In genomic region chr4:33018361-33018999, GRCm38 (mm10) we compare ENCODE assay signal across 8 mouse cellular contexts. TPM values are rescaled to one million over a fixed set of nuclear protein-coding genes. Genes with fewer than 3 reads are reported as not detected.
DNase-seq lines count a peak whose midpoint lies in the region; ATAC-seq and TF ChIP-seq lines count a peak whose summit lies in the region.

No protein-coding gene starts in this region.

- H3K9ac ChIP-seq in forebrain, embryonic 12.5 days, result no peak overlapping the region
- no peak overlapping the region for H3K9ac ChIP-seq in liver, embryonic 16.5 days (ENCODE audit: low read depth, low read length)
- H3K9ac ChIP-seq in neural tube, embryonic 14.5 days (replicated peaks; ENCODE audit: low read depth, low read length), result no peak overlapping the region

- intact Hi-C loops in heart, postnatal 14 days (cut with DNase I), result loop anchor here (2.0 to 5.0 kb wide), 2 partner anchors 68 to 271 kb away; partner anchors contain the start of gene Ankrd6

- ATAC-seq in forebrain, embryonic 12.5 days (ENCODE audit: low FRiP score), result peak; percentile 78
- peak; percentile 53; the same call in 1 of the 2 replicates for ATAC-seq in liver, embryonic 16.5 days (ENCODE audit: low read depth)
- ATAC-seq in neural tube, embryonic 14.5 days (ENCODE audit: low read depth), result peak; percentile 94

- peak; percentile 78 to 85 for DNase-seq in CD8-positive naive resting alpha-beta T cell, adult 2 months (ENCODE audit: low read depth in 2 of 2, low spot score in 2 of 2)
- peak; percentile 68 for DNase-seq in c-Kit-positive CD71-negative TER-119-negative erythroid progenitor cells, embryonic 14.5 days (ENCODE audit: low read depth)
- peak; percentile 86 to 91 for DNase-seq in heart, postnatal 14 days
- DNase-seq in kidney, postnatal 4 days, result peak; percentile 91

- no peaks in the 10 kb centered on the region for H3K4me1 ChIP-seq in forebrain, embryonic 12.5 days
- no peaks in the 10 kb centered on the region for H3K4me1 ChIP-seq in liver, embryonic 16.5 days (ENCODE audit: control insufficient read depth, low read depth, low read length)
- H3K4me1 ChIP-seq in neural tube, embryonic 14.5 days (ENCODE audit: control insufficient read depth, insufficient read depth, low read length), result no peaks in the 10 kb centered on the region
- H3K4me1 ChIP-seq in testis, adult 2 months (ENCODE audit: control insufficient read depth, insufficient read depth, low read length), result no peaks in the 10 kb centered on the region

- H3K36me3 ChIP-seq in forebrain, embryonic 12.5 days (replicated peaks), result peaks cover 29% of the 10 kb centered on the region
- no peaks in the 10 kb centered on the region for H3K36me3 ChIP-seq in liver, embryonic 16.5 days (ENCODE audit: control insufficient read depth, insufficient read depth)
- H3K36me3 ChIP-seq in neural tube, embryonic 14.5 days (ENCODE audit: control insufficient read depth, insufficient read depth, low read length), result 0 out of 2 replicates have a peak, but pooled peaks cover 5% of the 10 kb centered on the region
- H3K36me3 ChIP-seq in testis, adult 2 months (ENCODE audit: control insufficient read depth, insufficient read depth, low read length), result no peaks in the 10 kb centered on the region

- H3K27ac ChIP-seq in forebrain, embryonic 12.5 days, result no peak overlapping the region
- H3K27ac ChIP-seq in liver, embryonic 16.5 days (ENCODE audit: low read length), result no peak overlapping the region
- no peak overlapping the region for H3K27ac ChIP-seq in neural tube, embryonic 14.5 days (ENCODE audit: low read depth, low read length)
- H3K27ac ChIP-seq in testis, adult 2 months (ENCODE audit: control insufficient read depth, insufficient read depth, low read depth, low read length), result no peak overlapping the region

- no peak overlapping the region for H3K4me3 ChIP-seq in forebrain, embryonic 12.5 days (replicated peaks)
- H3K4me3 ChIP-seq in liver, embryonic 16.5 days (ENCODE audit: low read depth, low read length), result no peak overlapping the region
- no peak overlapping the region for H3K4me3 ChIP-seq in neural tube, embryonic 14.5 days (ENCODE audit: low read depth, low read length)
- H3K4me3 ChIP-seq in testis, adult 2 months (ENCODE audit: control insufficient read depth, low read depth, low read length), result no peak overlapping the region

- peak; percentile 91 for TF ChIP-seq CTCF in testis, adult 2 months (IDR thresholded peaks at IDR 0.05; ENCODE audit: control insufficient read depth, insufficient read depth, insufficient replicate concordance, low read depth, low read length)

- WGBS in forebrain, embryonic 12.5 days, result 57% methylated on average over 9 of the region's 9 CpGs
- 27% methylated on average over 9 of the region's 9 CpGs for WGBS in liver, embryonic 16.5 days (ENCODE audit: insufficient replicate concordance)
- 55% methylated on average over 9 of the region's 9 CpGs for WGBS in neural tube, embryonic 14.5 days

- TF ChIP-seq POLR2A in testis, adult 2 months (IDR thresholded peaks at IDR 0.05; ENCODE audit: control insufficient read depth, low read depth, low read length), result no peak

- no peaks in the 10 kb centered on the region for H3K9me3 ChIP-seq in forebrain, embryonic 12.5 days
- H3K9me3 ChIP-seq in liver, embryonic 16.5 days (replicated peaks; ENCODE audit: control insufficient read depth, low read length), result no peaks in the 10 kb centered on the region
- no peaks in the 10 kb centered on the region for H3K9me3 ChIP-seq in neural tube, embryonic 14.5 days (ENCODE audit: control insufficient read depth, low read length)

- H3K27me3 ChIP-seq in forebrain, embryonic 12.5 days, result no peaks in the 10 kb centered on the region
- H3K27me3 ChIP-seq in liver, embryonic 16.5 days (ENCODE audit: control insufficient read depth, insufficient read depth, low read depth, low read length), result no peaks in the 10 kb centered on the region
- H3K27me3 ChIP-seq in neural tube, embryonic 14.5 days (ENCODE audit: control insufficient read depth, insufficient read depth, low read length), result no peaks in the 10 kb centered on the region
- H3K27me3 ChIP-seq in testis, adult 2 months (ENCODE audit: control insufficient read depth, insufficient read depth, low read length), result no peaks in the 10 kb centered on the region

- H3K4me2 ChIP-seq in forebrain, embryonic 12.5 days, result no peak overlapping the region
- H3K4me2 ChIP-seq in liver, embryonic 16.5 days (ENCODE audit: low read depth, low read length), result no peak overlapping the region
- no peak overlapping the region for H3K4me2 ChIP-seq in neural tube, embryonic 14.5 days (ENCODE audit: low read depth, low read length)

RNA-seq across cellular contexts. Expression of gene Ube2j1, which starts 12.7 kb away (rescaled TPM):
- 50.5 and 51.9 TPM in 2 replicates for polyA plus RNA-seq in forebrain, embryonic 12.5 days (2016; fragmentation: Nextera tagmentation; extraction: Ambion mirVana)
- 10 to 100 TPM; 47.8 to 49.1 TPM for total RNA-seq in heart, postnatal 14 days (2021)
- 25.6 and 28.6 TPM in 2 replicates for polyA plus RNA-seq in liver, embryonic 16.5 days (2015; fragmentation: Nextera tagmentation; extraction: Ambion mirVana)
- 78.9 and 81.9 TPM in 2 replicates for polyA plus RNA-seq in neural tube, embryonic 14.5 days (2014; fragmentation: Nextera tagmentation; extraction: Ambion mirVana)
- 197 and 259 TPM in 2 replicates for polyA plus RNA-seq in testis, adult 2 months (2012; rRNA removed)

RNA-seq across cellular contexts. Expression of gene Rragd, which starts 35.6 kb away (rescaled TPM):
- polyA plus RNA-seq in forebrain, embryonic 12.5 days (2016; fragmentation: Nextera tagmentation; extraction: Ambion mirVana), result 31.2 and 31.8 TPM in 2 replicates
- total RNA-seq in heart, postnatal 14 days (2021), result 10 to 100 TPM; 69.0 to 71.8 TPM
- polyA plus RNA-seq in liver, embryonic 16.5 days (2015; fragmentation: Nextera tagmentation; extraction: Ambion mirVana), result 1.1 and 1.4 TPM in 2 replicates
- polyA plus RNA-seq in neural tube, embryonic 14.5 days (2014; fragmentation: Nextera tagmentation; extraction: Ambion mirVana), result 52.1 and 58.7 TPM in 2 replicates
- 1.6 and 2.6 TPM in 2 replicates for polyA plus RNA-seq in testis, adult 2 months (2012; rRNA removed)

RNA-seq across cellular contexts. Expression of gene Gabrr2, which starts 44.3 kb away (rescaled TPM):
- 0.32 and 0.55 TPM in 2 replicates for polyA plus RNA-seq in forebrain, embryonic 12.5 days (2016; fragmentation: Nextera tagmentation; extraction: Ambion mirVana)
- 1 to 10 TPM; 1.0 to 1.3 TPM for total RNA-seq in heart, postnatal 14 days (2021)
- polyA plus RNA-seq in liver, embryonic 16.5 days (2015; fragmentation: Nextera tagmentation; extraction: Ambion mirVana), result not detected in 2 replicates
- 0.25 and 0.50 TPM in 2 replicates for polyA plus RNA-seq in neural tube, embryonic 14.5 days (2014; fragmentation: Nextera tagmentation; extraction: Ambion mirVana)
- polyA plus RNA-seq in testis, adult 2 months (2012; rRNA removed), result 0.49 and 0.96 TPM in 2 replicates
